Mouse (Mus musculus) kidney, postnatal 4 days (tissue): Measurements from ENCODE around the gene Dnajc28.

Source experiments
- DNase-seq, 2 experiments: peaks; one replicate each; pipeline ENCODE4 v3.0.0; 2021; ENCODE audit warnings: mixed read lengths in 2 of 2

Dnajc28 gene

DNA sequence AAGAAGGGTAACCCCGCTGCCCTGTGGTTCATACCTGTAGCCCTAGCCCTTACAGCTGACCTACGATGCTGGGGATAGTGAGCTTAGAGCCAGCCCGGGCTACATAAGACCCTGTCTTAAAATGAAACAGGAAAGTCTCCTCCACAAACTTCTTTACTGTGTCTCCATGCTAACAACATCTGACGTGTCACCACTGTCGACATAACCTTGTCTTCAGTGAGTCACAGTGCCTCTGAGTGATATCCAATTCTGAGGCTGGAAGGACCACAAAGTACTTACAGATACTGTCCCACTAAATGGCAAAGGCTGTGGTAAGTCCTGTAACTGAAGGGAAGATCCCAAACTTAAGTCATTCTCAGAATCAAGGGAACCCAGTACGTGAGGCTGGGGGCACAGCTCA lies 32.6 kb downstream of the Dnajc28 start:
- no peak for DNase-seq

GRCm38 (mm10) chr16:91585617-91586016 lies 33.2 kb downstream of the Dnajc28 start:
- DNase-seq: no peak

DNA sequence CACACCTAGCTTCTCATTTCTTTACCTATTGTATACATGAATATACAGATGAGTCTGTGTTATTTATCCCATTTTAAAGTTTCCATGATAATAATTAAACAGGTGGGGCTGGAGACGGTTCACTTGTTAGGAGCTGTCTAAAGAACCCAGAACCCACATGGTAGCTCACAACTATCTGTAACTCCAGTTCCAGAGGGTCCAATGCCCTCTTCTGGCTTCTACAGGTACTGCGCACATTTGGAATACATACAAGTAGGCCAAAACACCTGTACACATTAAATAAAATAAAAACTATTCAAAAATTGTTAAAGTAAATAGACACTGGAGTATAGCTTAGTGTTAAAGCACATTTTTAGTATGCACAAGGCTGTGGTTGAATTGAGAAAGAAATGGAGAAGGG lies 36.5 kb downstream of the Dnajc28 start:
- peak; percentile 71 for DNase-seq

GRCm38 (mm10) chr16:91578980-91579720 lies 39.7 kb downstream of the Dnajc28 start:
- no peak for DNase-seq

DNA sequence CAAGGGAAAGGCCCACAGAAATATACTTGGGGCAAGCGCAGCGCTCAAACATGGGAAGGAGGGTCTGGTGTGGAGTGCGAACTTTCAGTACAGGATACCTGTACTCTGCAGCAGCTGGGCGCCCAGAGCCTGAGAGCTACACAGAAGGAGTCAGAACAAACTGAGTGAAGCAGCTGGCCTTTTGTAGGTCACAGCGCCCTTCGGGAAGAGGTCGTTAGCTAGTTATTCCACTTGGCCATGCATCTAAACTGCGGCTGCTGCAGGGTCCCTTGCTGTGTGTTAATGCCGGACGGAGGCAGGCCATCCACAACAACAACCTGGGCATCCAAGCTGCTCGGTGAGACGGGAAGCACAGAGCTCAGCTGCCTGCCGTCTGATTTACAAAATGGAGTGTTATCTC lies 43.7 kb downstream of the Dnajc28 start:
- DNase-seq: no peak

DNA sequence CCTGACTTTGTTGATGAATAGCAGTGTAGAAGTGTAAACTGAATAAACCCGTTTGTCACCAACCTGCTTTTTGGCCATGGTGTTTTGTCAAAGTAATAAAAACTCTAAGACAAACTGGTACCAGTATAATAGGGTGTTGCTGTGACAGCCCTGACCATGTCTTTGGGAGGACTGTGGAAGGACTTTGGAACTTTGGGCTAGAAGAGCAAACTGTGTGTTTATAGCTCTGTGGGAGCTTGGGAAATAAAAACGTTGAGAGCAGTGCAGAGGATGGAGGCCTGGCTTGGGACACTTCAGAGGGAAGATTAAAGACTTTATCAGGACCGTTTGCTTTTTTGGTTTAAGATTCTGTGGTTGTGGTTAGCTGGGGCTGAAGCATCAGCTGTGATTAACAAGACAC lies 47.7 kb downstream of the Dnajc28 start:
- DNase-seq: no peak

- DNase-seq: no peak
Measured at GRCm38 (mm10) chr16:91568960-91569359, 49.9 kb downstream of the Dnajc28 start.

GRCm38 (mm10) chr16:91566002-91566401 lies 52.8 kb downstream of the Dnajc28 start:
- no peak for DNase-seq

GRCm38 (mm10) chr16:91565292-91565951 lies 53.4 kb downstream of the Dnajc28 start:
- DNase-seq: no peak

DNA sequence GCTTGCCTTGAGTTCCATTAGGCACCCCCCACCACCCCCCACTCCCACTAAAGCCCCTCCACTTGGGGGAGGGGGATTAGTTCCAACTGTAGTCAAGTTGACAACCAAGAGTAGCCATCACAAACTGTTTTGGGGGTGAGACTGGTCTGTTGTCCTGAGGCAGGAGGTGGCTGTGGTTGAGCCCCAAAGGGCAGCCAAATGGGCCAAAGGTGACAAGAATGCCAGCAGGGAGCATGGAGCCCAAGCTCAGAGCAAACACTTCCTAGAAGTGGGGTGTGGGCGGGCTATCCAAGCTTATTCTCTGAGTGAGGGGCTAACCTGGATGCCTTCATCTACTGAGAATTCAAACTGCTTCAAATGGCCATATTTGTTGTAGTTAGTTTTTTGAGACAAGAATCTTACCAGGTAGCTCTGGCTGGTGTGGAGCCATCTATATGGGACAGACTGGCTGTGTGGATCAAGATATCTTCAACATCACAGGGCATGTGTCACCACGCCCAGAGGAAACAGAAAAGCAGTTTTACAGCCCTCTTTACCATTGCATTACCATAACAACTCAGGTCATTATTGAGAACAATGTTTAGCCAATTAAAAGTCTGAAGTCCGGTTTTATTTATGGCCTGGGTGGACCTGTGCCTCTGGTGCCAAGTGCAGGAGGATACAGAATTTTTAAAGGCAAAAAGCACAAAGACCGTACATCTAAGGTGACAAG lies 54.1 kb downstream of the Dnajc28 start:
- DNase-seq: no peak
